Mouse (Mus musculus): ENCODE measurements at regions not wholly inside any gene's neighbourhood (a gene's known extent, or its start where the extent isn't known, plus 50 kb on each side); places are given as distances from the start of the nearest gene placed in this dataset.

GRCm38 (mm10) chr1:72963449-72963848, 52.3 kb downstream of the Tnp1 start:
- DNase-seq (ENCODE audit: low read depth): peak; percentile 95

DNA sequence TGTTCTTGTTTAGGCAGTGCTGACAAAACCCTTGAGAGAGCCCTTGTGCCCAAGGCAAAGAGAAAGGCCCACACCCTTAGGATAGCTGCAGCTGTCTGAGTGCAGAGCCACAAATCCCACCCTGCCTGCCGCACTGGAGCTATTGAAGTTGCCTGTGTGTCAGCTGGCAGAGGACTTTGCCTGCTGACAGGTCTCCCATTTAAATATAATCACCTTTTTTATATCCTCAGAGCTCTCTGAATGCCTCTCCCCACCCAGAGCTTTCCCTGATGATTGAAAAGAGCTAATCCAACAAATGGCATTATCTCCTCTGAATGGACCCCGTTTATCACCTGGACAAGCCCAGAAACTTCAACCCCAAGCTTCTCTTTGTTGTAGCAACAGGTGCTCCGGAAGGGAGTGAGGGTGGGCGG, 55.5 kb downstream of the Tnp1 start:
- no peak for DNase-seq (ENCODE audit: low read depth)

DNA sequence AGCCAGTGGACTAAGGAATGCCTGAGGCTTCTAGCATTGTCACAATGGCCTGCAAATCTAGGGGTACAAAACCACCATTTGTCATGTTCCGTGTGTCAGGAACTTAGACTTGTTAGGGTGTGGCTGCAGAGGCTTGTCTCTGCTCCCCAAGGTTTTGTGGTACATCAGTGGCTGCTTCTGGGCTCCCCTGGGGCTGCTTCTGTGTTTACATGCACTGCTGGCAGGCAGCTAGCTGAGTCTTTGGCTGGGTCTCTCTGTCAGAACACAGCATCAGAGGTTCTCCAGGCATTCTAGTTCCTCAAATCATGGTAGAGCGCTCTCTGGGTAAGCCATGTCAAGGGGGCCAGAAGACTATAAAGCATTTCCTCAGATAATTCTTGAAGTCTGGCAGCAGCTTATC, 60.3 kb downstream of the Tnp1 start:
- no peak for DNase-seq (ENCODE audit: low read depth)

GRCm38 (mm10) chr1:72952896-72953295, 62.8 kb downstream of the Tnp1 start:
- no peak for DNase-seq (ENCODE audit: low read depth)

GRCm38 (mm10) chr1:72951802-72952201, 63.9 kb downstream of the Tnp1 start:
- DNase-seq (ENCODE audit: low read depth): no peak

DNA sequence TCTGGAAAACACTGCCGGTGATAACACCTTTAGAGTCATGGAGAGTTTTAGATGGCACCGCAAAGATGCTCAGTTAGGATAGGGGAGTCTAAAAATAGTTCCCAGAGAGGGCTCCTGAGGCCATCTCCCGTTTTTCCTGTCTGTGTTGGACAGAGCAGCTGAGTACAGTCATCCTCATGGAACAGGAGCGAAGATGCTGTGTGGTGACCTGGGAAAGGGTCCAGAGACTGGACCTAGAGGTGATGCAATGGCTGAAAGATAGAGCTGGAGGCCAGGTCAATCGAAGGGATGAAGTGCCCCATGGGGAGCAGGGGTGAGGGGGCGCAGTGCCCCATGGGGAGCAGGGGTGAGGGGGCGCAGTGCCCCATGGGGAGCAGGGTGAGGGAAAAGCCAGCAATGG, 64.3 kb downstream of the Tnp1 start:
- DNase-seq (ENCODE audit: low read depth): no peak

GRCm38 (mm10) chr1:72946235-72946634, 69.5 kb downstream of the Tnp1 start:
- DNase-seq (ENCODE audit: low read depth): no peak

GRCm38 (mm10) chr1:72945750-72946102, 70.0 kb downstream of the Tnp1 start:
- DNase-seq (ENCODE audit: low read depth): no peak

DNA sequence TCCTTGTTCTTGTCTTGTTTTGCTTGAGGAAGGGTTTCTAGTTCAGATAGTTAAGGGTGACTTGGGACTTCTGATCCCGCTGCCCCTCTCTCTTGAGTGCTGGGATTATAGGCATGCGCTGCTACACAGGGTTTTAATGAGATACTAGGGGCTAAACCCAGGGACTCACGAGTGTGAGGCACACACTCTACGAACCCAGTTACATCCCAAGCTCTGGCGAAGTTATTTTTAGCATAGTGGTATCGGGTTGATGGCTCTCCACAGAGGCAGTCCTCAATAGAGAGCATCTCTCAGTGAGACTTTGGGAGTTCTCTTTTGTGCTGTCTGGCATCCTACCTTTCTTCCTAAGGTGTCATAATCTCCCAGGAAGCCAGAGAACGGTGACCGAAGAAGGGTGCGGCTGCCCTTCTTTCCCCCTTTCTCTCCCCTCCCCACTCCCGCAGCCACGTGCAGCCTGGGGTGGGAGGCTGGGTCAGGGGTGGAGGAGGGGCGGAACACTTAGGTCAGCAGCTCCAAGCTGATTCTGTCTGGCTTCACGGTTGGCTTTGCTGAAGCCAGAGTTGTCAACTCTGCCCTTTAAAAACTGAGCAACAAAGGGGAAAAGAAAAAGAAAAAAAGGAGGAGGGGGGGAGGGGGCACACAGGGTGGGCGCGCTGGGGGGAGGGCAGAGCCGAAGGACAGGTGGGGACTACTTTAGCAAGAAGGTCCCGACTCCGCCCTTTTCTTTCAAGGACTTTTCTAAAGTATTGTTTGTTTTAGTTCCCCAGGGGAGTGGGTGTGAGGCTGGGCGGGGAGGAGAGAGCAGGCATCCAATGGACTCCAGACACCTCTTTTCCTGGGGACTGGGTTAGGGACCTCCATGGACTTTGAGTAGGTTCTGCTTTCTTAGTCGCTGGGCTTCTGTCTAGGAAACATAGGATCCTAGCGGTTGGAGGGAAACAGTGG, 70.4 kb upstream of the Igfbp5 start:
- DNase-seq (ENCODE audit: low read depth): no peak

DNA sequence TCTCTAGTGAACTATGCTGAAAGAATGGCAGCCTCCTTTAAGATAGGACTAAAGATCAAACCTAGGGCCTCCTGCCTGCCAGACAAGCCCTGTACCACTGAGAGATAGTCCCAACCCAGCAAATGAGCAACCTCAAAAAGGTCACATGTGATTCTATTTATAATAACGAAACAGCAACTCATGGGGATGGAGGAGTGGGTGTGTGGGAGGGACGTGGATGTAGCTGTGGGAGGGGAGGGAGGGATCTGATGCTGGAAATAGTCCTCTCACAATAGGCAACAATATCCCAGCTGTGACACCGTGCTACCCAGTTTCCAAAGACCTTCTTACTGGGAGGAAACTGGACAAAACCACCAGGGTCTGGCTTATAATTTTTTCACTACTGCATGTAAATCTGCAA, 69.5 kb upstream of the Igfbp5 start:
- no peak for DNase-seq (ENCODE audit: low read depth)

GRCm38 (mm10) chr1:72943082-72943481, 68.4 kb upstream of the Igfbp5 start:
- no peak for DNase-seq (ENCODE audit: low read depth)

DNA sequence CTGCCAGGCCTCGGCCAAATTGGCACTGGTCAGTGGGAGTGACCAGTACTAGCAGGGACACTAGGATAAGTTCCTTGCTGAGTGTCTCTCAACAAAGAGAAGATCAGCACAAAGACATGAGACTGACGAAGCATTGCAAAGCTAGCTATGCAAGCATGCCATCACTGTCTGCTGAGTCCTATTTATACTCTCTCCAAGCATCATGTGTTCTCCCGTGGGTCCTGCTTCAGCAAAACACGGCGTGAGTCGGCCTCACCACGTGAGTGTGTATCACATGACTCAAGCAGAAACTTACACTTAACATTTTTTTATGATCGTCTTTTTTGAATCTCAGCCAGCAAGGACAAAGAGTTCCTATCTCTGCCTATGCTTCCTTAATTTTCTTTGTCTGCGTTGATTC, 67.7 kb upstream of the Igfbp5 start:
- no peak for DNase-seq (ENCODE audit: low read depth)

DNA sequence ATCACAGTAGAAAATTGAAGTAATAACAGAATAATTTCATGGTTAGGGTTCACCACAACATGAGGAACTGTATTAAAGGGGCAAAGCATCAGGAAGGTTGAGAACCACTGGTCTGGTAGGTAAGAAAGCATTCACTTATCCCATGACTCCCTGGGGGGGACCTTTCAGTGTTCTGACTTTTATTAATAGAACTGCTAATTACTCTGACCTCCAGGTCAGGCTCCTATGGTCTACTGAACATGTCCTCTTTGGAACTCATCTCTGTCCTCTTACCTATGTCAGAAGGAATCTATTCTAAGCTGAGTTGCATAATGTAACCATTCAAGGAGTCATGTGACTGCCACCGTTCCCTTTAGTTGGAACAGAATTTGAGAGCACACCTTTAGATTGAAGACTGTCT, 65.3 kb upstream of the Igfbp5 start:
- DNase-seq (ENCODE audit: low read depth): no peak

DNA sequence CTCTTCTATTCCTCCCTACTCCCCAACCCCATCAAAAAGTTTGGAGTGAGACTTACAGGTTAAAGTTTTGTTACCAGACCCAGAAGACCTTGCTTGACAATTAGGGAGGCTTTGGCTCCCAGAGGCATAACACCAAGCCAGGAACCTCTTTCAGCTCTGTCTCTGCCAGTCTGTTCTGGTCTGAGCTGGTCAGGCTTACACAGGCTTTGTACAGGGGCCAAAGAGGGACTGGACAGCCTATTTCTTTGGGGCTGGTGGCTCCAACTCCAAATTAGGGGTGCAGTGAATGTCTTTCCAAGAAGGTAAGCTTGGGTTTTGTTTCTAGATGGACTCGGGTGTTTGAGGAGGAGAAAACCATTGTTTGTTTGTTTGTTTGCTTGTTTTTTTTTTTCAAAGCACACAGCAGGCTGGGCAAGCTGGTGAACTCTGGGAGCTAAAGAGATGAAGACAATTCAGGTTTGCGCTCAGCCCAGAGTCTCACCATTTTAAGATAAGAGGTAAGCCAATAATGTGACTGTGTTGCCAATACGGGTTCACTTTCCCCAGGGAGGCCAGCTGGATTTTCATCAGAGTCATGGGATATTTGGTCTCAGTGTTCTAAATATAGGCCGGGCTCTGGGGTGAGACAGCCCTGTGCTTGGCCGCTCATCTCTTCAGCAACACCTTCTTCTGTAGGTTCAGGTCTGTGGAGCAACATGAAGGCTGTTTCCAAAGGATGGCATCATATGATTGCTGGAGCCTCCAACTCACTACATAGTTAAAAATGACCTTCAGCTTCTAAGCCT, 62.2 kb upstream of the Igfbp5 start:
- DNase-seq (ENCODE audit: low read depth): no peak

DNA sequence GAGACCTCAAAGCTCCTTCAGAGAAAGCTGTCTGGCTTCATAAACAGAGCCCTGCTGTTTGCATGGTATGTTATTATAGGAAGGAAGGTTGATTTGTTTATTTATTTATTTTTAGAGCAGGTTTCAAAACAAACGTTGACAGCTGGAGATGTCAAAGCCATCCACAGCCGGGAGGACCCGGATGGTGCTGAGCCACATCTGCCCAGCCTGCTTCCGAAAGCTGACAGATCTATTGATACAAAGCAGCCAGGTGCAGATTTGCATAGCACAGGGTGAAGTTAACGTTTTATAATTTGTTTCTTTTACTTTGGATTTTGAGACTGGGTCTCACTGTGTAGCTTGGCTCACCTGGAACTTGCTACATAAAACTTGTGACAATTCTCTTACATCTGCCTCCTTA, 61.5 kb upstream of the Igfbp5 start:
- DNase-seq (ENCODE audit: low read depth): no peak

DNA sequence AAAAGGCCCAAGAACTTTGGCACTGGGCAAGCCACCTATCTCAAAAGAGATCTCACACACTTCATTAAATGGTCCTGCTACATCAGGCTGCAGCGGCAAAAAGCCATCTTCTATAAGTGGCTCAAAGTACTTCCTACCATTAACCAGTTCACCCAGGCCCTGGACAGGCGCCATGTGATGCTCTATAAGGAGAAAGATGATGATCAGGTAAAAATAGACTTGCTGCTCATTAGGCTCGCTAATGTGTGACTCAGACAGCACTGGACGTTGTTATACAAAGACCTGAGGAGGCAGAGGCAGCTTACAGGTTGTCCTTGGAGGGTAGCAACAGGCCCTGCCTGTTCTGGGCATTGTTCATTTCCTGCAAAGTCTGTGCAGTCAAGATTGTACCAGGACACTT, 60.4 kb upstream of the Igfbp5 start:
- no peak for DNase-seq (ENCODE audit: low read depth)

- DNase-seq (ENCODE audit: low read depth): peak; percentile 81
Measured at GRCm38 (mm10) chr1:72929774-72930173, 55.1 kb upstream of the Igfbp5 start.

Measured in fibroblast of lung, adult 2 months (primary cell).